Mouse (Mus musculus) testis, adult 2 months (tissue): ENCODE measurements around the gene Spats2l.

Source experiments
- CTCF ChIP-seq: fragments of 200-500 bp; IDR thresholded peaks from 2 replicates; pipeline ENCODE4 v1.5.1; 2012; ENCODE audit warnings: low read depth, mild to moderate bottlenecking, inconsistent platforms, low read length, moderate library complexity; ENCODE audit not compliant: control insufficient read depth, insufficient read depth, insufficient replicate concordance
- POLR2A ChIP-seq: fragments of 200-500 bp; IDR thresholded peaks from 2 replicates; pipeline ENCODE4 v1.6.1; 2012; ENCODE audit warnings: low read depth, mild to moderate bottlenecking, inconsistent platforms, low read length, moderate library complexity; ENCODE audit not compliant: control insufficient read depth

- no peak for TF ChIP-seq POLR2A
- no peak for TF ChIP-seq CTCF
These were observed 59.2 kb downstream of the Spats2l start for GRCm38 (mm10) chr1:57833145-57833544.
